Mouse (Mus musculus): ENCODE results near the gene Ftcd.

DNA sequence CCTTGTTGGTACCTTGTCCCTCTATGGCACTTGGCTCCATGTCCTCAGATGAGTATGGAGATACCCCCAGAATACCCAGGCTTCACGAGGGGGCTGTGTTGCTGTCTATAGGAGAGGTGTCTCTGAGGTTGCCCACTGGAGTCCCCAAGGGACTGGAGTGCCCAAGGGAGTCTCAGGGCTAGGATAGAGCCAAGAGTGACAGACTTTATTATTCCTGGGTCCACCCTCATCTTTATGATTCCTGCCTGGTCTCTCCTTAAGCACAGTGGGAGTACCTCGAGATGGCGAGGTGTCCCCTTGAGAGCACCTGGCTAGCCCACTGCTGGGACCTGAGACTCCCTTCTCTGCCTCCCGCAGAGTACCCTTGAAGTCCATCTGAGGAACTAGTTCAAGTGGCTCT, 47.0 kb downstream of the Ftcd start:
- TF ChIP-seq EP300 (IDR thresholded peaks at IDR 0.05; ENCODE audit: insufficient read depth, low read depth, low read length) = no peak
- TF ChIP-seq POLR2A (IDR thresholded peaks at IDR 0.05; ENCODE audit: insufficient read depth, low read length) = no peak

Measured in ES-Bruce4 (cell line).